7 mouse cellular contexts compared by ENCODE assay signal in the genomic region with DNA sequence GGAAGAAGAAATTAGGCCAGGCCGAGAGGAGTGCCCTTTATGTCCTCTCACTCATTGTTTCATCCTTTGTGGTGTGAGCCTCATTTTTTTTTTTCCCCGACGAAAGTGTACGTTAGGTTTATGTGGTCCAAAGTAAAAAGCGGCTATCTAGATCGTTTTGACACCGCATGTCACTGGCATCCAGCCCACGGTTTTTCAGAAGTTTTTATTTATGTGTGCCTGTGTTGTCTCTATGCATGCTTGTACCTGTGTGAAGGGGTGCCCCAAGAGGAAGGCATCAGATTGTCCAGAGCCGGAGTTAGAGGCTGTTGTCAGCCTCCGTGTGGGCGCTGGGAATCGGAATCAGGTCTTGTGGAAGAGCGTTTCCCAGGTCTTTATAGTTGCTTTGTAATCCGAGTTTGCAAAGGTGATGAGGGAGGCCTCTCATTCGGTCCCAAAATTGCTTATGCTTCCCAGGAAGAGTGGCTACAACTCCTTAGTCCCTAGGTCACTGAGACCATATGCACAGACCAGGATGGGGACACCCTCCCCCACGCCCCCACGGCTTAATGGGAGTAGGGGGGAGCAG. TPM values are rescaled to one million over a fixed set of nuclear protein-coding genes. Genes with fewer than 3 reads are reported as not detected.
DNase-seq lines count a peak whose midpoint lies in the region; ATAC-seq and TF ChIP-seq lines count a peak whose summit lies in the region.

No protein-coding gene starts in this region.

- peak overlapping the region; percentile 93 for H3K4me3 ChIP-seq in lung, postnatal 0 days (ENCODE audit: low read depth, low read length)
- peak overlapping the region; percentile 78 for H3K4me3 ChIP-seq in hindbrain, embryonic 12.5 days
- peak overlapping the region; percentile 79 for H3K4me3 ChIP-seq in midbrain, embryonic 11.5 days (ENCODE audit: low read depth, low read length)

- TF ChIP-seq CTCF in lung, postnatal 0 days (IDR thresholded peaks at IDR 0.05), result no peak

- no peaks in the 10 kb centered on the region for H3K27me3 ChIP-seq in lung, postnatal 0 days (replicated peaks; ENCODE audit: insufficient read depth, low read length)
- H3K27me3 ChIP-seq in hindbrain, embryonic 12.5 days, result 0 out of 2 replicates have a peak, but pooled peaks cover 3% of the 10 kb centered on the region
- no peaks in the 10 kb centered on the region for H3K27me3 ChIP-seq in midbrain, embryonic 11.5 days (ENCODE audit: control insufficient read depth, insufficient read depth, low read length)

- peaks cover 12% of the 10 kb centered on the region; the same call in 1 of the 2 replicates for H3K36me3 ChIP-seq in lung, postnatal 0 days (ENCODE audit: insufficient read depth, low read length)
- H3K36me3 ChIP-seq in hindbrain, embryonic 12.5 days, result peaks cover 30% of the 10 kb centered on the region
- H3K36me3 ChIP-seq in midbrain, embryonic 11.5 days (ENCODE audit: control insufficient read depth, insufficient read depth, low read length), result no peaks in the 10 kb centered on the region; the same call in 1 of the 2 replicates

- TF ChIP-seq EP300 in lung, postnatal 0 days (IDR thresholded peaks at IDR 0.05), result no peak

- no peaks in the 10 kb centered on the region for H3K9me3 ChIP-seq in lung, postnatal 0 days (ENCODE audit: low read length)
- no peaks in the 10 kb centered on the region for H3K9me3 ChIP-seq in hindbrain, embryonic 12.5 days (replicated peaks)
- H3K9me3 ChIP-seq in midbrain, embryonic 11.5 days (ENCODE audit: control insufficient read depth, low read length), result no peaks in the 10 kb centered on the region

- peak overlapping the region; percentile 90 for H3K27ac ChIP-seq in lung, postnatal 0 days (ENCODE audit: low read length)
- peak overlapping the region; percentile 83 for H3K27ac ChIP-seq in hindbrain, embryonic 12.5 days
- H3K27ac ChIP-seq in midbrain, embryonic 11.5 days (ENCODE audit: low read depth, low read length), result no peak overlapping the region

- peak overlapping the region; percentile 69 for H3K4me2 ChIP-seq in lung, postnatal 0 days (replicated peaks; ENCODE audit: low read depth, low read length)
- peak overlapping the region; percentile 89 for H3K4me2 ChIP-seq in hindbrain, embryonic 12.5 days (replicated peaks)
- H3K4me2 ChIP-seq in midbrain, embryonic 11.5 days, result peak overlapping the region; percentile 89

- H3K9ac ChIP-seq in lung, postnatal 0 days (replicated peaks; ENCODE audit: low read depth), result peak overlapping the region; percentile 90
- peak overlapping the region; percentile 88 for H3K9ac ChIP-seq in hindbrain, embryonic 12.5 days
- peak overlapping the region; percentile 91 for H3K9ac ChIP-seq in midbrain, embryonic 11.5 days (ENCODE audit: low read length)

- DNase-seq in lung, postnatal 0 days (ENCODE audit: low spot score), result no peak
- DNase-seq in lung, postnatal 4 days, result no peak
- DNase-seq in cerebellum, postnatal 14 days, result peak; percentile 43 to 56
- DNase-seq in midbrain, embryonic 11.5 days (ENCODE audit: low spot score, missing footprints), result peak; percentile 88
- DNase-seq in spleen, postnatal 36 days (ENCODE audit: low spot score in 2 of 2), result no peak
- no peak for DNase-seq in layer of hippocampus, postnatal 10 days (ENCODE audit: low spot score in 2 of 2)

- 7% methylated on average over 17 of the region's 17 CpGs for WGBS in lung, postnatal 0 days
- WGBS in hindbrain, embryonic 12.5 days, result 12% methylated on average over 17 of the region's 17 CpGs
- WGBS in midbrain, embryonic 11.5 days, result 9% methylated on average over 17 of the region's 17 CpGs

- peaks cover 10% of the 10 kb centered on the region; the same call in 1 of the 2 replicates for H3K4me1 ChIP-seq in lung, postnatal 0 days (ENCODE audit: insufficient read depth, low read depth, low read length)
- peaks cover 13% of the 10 kb centered on the region for H3K4me1 ChIP-seq in hindbrain, embryonic 12.5 days
- peaks cover 12% of the 10 kb centered on the region for H3K4me1 ChIP-seq in midbrain, embryonic 11.5 days (ENCODE audit: control insufficient read depth, insufficient read depth, low read length)

- ATAC-seq in lung, postnatal 0 days, result no peak
- ATAC-seq in hindbrain, embryonic 12.5 days (ENCODE audit: low FRiP score), result no peak
- no peak for ATAC-seq in midbrain, embryonic 11.5 days (ENCODE audit: low FRiP score)

RNA-seq across cellular contexts. Expression of gene Strap, which starts 0.9 kb away (rescaled TPM):
- polyA plus RNA-seq in lung, postnatal 0 days (2015; fragmentation: Nextera tagmentation; extraction: Ambion mirVana), result 68.5 and 74.9 TPM in 2 replicates
- polyA plus RNA-seq in hindbrain, embryonic 12.5 days (2016; fragmentation: Nextera tagmentation; extraction: Ambion mirVana), result 191 and 198 TPM in 2 replicates
- polyA plus RNA-seq in midbrain, embryonic 11.5 days (2014; fragmentation: Nextera tagmentation; extraction: Ambion mirVana), result 259 and 280 TPM in 2 replicates
- total RNA-seq in layer of hippocampus, postnatal 10 days (2021), result 100 to 1,000 TPM; 131 to 140 TPM

RNA-seq across cellular contexts. Expression of gene Dera, which starts 18.6 kb away (rescaled TPM):
- 29.4 and 30.7 TPM in 2 replicates for polyA plus RNA-seq in lung, postnatal 0 days (2015; fragmentation: Nextera tagmentation; extraction: Ambion mirVana)
- 39.6 and 39.9 TPM in 2 replicates for polyA plus RNA-seq in hindbrain, embryonic 12.5 days (2016; fragmentation: Nextera tagmentation; extraction: Ambion mirVana)
- 59.9 and 64.0 TPM in 2 replicates for polyA plus RNA-seq in midbrain, embryonic 11.5 days (2014; fragmentation: Nextera tagmentation; extraction: Ambion mirVana)
- 10 to 100 TPM; 14.4 to 17.5 TPM for total RNA-seq in layer of hippocampus, postnatal 10 days (2021)

Comparison
In these comparisons a context has a peak if more than half of its experiments do, and no peak if none do; other contexts are left out.
1. DNase-seq: peak in cerebellum, postnatal 14 days (2 of 2) and midbrain, embryonic 11.5 days (single experiment); none in lung, postnatal 0 days (single experiment), lung, postnatal 4 days (0 of 2), spleen, postnatal 36 days (0 of 2) and layer of hippocampus, postnatal 10 days (0 of 2).
2. Peak in every context shown above with its lines, with median percentiles within 50 percentile points of each other: H3K4me2 ChIP-seq, H3K4me3 ChIP-seq and H3K9ac ChIP-seq.